Mouse (Mus musculus) frontal cortex, adult (tissue): ENCODE results near the gene Gm4724.
"Not testable (repeated sequence)": the region's sequence is repeated elsewhere in the genome, so short reads cannot be mapped to it uniquely, and the experiment has no call there.

Experiments
- ATAC-seq: cut with Nextera tagmentation; 2 replicates; pipeline ENCODE4 v1.9.2; 2017; ENCODE audit warnings: mild to moderate bottlenecking, moderate library complexity, mixed read lengths; ENCODE audit not compliant: low TSS enrichment

Gm4724 gene

GRCm38 (mm10) chr2:175435707-175436106 lies at the start of gene Gm4724:
Gm4724 (minus strand) TSS chr2:175435807.
- not testable (repeated sequence) for ATAC-seq

DNA sequence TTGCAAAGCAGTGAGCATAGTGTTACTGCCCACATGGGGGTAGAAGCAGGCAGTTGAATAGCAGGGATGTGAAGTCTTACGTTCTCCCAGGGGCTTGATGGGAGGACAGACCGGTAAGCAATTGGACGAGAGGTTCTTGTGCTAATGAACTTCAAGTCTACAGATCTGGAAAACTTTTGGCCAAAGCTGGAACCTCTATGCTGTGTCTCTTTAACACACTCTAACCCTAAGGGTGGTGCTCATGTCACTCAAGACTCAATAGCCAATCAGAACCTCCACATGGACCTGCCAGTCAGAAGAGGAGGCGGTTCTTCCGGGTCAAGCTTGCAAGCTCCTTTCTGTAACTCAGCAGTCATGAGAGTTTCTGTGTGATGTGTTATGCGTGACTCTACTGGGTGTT lies 34.1 kb upstream of the Gm4724 start, which contains the start of gene Zfp965:
Gene Zfp965, plus strand, starts transcription at position 301 of the 400 bp plus-strand sequence.
- not testable (repeated sequence) for ATAC-seq
